Mouse (Mus musculus): ENCODE measurements around the gene Aven. TPM values are rescaled to one million over a fixed set of nuclear protein-coding genes. Genes with fewer than 3 reads are reported as not detected.

Gene Aven
- polyA plus RNA-seq, 1 experiment from 2014 or later = 6.5 TPM

DNA sequence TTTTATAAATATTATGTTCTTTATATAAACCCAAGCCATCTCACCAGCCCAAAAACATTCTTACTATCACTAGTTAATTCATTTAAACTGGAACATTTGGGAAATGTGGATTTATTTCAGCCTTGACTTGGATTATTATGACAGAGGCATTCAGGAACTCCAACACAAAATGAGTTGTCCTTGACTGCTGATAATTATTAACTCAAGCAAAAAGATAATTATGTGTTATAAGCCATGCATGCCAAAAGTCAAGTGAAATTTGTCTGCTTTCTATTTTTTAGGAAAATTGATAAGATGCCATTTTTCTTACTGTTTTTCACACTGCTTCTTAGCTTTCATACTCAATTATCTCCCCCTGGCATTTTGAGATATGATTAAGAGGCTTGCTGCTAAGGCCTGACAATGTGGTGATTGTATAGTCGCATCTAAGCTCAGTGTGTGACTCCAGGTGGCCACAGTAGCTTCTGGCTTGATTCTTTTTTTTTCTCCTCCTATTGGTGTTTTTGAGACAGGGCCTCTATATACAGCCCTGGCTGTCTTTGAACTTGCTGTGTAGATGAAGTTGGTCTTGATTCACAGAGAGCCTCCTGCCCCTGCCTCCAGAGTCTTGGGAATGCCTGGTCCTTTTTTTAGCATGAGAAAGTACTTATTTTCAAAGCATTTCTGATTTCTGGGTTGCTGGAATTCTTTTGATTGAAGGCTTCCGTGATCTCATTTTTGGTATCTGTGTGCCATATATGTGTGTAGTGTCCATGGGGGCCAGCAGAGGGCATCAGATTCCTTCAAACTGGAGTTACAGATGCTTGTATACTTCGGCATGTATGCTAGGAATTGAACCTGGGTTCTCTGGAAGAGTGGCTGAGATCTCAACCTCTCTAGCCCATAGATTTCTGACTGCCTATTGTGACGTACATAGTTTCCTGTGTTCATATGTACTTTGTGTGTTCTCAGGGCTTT, 28.0 kb downstream of the Aven start:
- H3K9me3 ChIP-seq = no peaks in the 10 kb centered on the region
- H3K9ac ChIP-seq = no peak overlapping the region
- H3K27me3 ChIP-seq = no peaks in the 10 kb centered on the region
- 86% methylated on average over 4 of the region's 4 CpGs for WGBS
- no peaks in the 10 kb centered on the region for H3K36me3 ChIP-seq
- H3K4me1 ChIP-seq = no peaks in the 10 kb centered on the region
- H3K4me2 ChIP-seq = no peak overlapping the region
- no peak for ATAC-seq (ENCODE audit: insufficient number of reproducible peaks, insufficient read depth, low FRiP score, low TSS enrichment, low read depth)
- H3K27ac ChIP-seq = no peak overlapping the region
- H3K4me3 ChIP-seq = no peak overlapping the region

DNA sequence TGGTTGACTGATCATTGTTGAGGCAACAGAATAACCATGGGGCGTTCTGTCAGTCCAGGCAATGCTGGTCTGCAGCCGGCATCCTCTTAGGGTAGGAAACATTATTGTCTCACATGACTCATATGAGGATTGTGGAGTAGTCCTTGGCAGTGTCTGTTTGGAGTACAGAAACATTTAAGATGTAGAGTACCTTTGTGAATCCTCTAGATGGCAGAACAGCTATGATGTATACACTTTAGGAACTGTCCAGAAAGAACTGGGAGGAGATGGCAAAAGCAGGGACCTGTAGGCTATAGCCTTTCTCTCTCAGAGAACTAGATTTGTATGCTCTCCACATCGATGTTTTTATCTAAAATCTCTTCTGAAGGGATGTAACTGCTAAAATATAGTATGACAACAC, 34.2 kb downstream of the Aven start:
- no peak overlapping the region for H3K9ac ChIP-seq
- H3K27ac ChIP-seq = no peak overlapping the region
- H3K36me3 ChIP-seq = no peaks in the 10 kb centered on the region
- H3K9me3 ChIP-seq = no peaks in the 10 kb centered on the region
- no peaks in the 10 kb centered on the region for H3K4me1 ChIP-seq
- H3K4me3 ChIP-seq = no peak overlapping the region
- no peak for ATAC-seq (ENCODE audit: insufficient number of reproducible peaks, insufficient read depth, low FRiP score, low TSS enrichment, low read depth)
- H3K27me3 ChIP-seq = no peaks in the 10 kb centered on the region
- H3K4me2 ChIP-seq = no peak overlapping the region
- 90% methylated on average over 3 of the region's 3 CpGs for WGBS

DNA sequence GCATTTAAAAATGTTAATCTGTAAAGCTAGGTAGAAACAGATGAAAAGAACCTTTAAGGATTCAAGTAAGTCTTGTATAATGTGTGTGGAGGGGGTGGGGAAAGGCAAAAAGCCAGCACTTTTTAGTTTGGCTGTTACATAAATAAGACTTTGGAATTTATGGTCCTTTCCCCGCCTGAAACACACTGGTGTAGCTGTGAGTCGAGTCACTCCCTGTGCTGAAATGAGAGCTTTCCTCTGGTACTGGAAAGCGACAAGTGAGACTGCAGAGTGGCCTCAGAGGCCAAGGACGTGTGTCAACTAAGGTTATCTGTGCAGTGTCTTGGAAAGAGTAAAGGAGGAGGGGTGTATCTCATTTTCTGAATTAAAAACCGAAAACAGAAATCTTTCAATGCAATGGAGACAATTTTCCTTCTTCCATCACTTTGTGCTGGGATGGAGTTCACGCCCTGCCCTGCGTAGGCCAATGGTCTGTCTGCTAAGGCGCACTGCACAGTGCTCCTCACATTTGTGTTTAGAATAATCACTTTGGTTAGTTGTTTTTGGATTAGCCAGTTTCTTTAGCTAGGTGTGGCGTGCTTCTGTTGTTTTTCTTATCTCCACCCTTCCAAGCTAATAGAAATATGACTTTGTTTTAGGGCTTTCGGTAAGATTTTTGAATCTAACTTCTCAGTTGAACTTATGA, 40.2 kb downstream of the Aven start:
- no peaks in the 10 kb centered on the region for H3K4me1 ChIP-seq
- no peak overlapping the region for H3K27ac ChIP-seq
- H3K27me3 ChIP-seq = no peaks in the 10 kb centered on the region
- no peak overlapping the region for H3K9ac ChIP-seq
- no peak overlapping the region for H3K4me3 ChIP-seq
- no peaks in the 10 kb centered on the region for H3K36me3 ChIP-seq
- H3K9me3 ChIP-seq = no peaks in the 10 kb centered on the region
- WGBS = 81% methylated on average over 10 of the region's 10 CpGs
- no peak overlapping the region for H3K4me2 ChIP-seq
- no peak for ATAC-seq (ENCODE audit: insufficient number of reproducible peaks, insufficient read depth, low FRiP score, low TSS enrichment, low read depth)

DNA sequence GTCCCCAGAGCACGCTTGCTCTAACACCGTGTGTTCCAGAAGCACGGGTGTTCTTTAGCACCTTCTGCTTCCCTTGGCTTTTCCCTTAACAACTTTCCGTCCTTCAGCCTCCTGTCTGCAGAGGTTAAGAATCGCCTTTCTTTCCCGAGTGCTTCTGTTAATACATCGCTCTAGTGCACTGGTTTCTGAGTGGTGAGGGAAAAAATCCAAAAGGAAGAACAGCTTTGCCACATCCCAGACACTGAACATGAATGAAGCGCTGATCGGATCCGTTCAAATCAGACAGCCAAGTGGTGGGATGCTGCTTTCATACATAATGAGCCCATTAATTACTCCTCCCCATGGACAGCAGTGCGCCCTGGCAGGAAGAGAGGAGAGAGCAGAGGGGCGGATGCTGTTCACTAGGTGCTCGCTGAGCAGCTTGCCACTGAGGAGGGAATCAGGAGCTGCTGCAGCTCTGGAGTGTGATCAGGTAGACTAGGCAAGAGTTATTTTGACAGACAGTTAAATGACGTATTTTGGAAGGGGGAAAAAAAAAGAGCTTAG, 42.0 kb downstream of the Aven start:
- Histone ChIP-seq H3K9ac (no peak overlapping the region), H3K4me1 (no peaks in the 10 kb centered on the region), H3K27me3 (no peaks in the 10 kb centered on the region), H3K9me3 (no peaks in the 10 kb centered on the region), H3K36me3 (no peaks in the 10 kb centered on the region), H3K27ac (no peak overlapping the region), H3K4me2 (no peak overlapping the region), H3K4me3 (no peak overlapping the region)
- WGBS = 62% methylated on average over 14 of the region's 14 CpGs
- ATAC-seq (ENCODE audit: insufficient number of reproducible peaks, insufficient read depth, low FRiP score, low TSS enrichment, low read depth) = no peak

DNA sequence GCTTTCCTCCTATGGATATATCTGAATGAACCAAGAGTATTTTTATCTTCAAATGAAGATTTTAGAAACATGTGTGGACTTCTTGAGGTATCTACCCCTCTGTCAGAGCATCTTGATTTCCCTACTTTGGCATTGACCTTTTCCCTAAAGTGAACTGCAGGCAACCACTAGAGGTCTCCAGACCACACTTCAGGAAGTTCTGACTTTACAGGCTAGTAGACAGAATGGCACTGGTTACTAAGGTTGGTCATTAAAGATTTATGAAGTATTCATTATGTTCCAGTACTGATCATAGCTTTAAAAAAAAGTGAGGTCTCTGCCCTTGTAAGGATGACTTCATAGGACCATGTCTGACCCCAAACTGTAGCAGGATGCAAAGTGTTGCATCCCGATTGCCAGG, 46.0 kb downstream of the Aven start:
- Histone ChIP-seq H3K27ac (no peak overlapping the region), H3K4me1 (no peaks in the 10 kb centered on the region), H3K36me3 (no peaks in the 10 kb centered on the region), H3K9ac (no peak overlapping the region), H3K9me3 (no peaks in the 10 kb centered on the region), H3K27me3 (no peaks in the 10 kb centered on the region), H3K4me3 (no peak overlapping the region), H3K4me2 (no peak overlapping the region)
- WGBS = 97% methylated on average over 1 of the region's 1 CpGs
- ATAC-seq (ENCODE audit: insufficient number of reproducible peaks, insufficient read depth, low FRiP score, low TSS enrichment, low read depth) = no peak

DNA sequence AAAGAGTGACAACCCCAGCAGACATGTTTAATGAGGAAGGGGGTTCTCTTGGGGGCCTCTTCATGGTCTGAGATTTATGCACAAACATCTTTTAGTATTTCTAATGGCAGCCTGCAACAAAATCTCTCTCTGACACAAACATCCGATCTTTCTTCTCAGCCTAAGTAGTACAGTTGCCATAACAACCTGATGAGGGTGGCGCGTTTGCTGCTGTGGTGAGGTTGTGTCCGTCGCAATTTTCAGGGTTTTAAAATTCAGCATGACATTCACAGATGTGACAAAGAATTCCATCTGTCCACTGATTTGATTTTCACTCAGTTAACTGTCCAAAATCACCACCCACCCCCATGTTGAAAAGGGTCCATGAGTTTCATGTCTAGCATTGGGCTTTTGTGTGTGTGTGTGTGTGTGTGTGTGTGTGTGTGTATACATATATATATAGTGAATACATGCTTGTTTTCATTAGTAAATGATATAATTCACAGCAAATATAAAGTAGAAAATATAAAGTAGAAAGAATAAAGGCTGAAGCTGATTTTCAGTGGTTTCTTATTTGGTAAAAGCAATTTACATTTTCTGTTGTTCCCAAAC, 49.0 kb downstream of the Aven start:
- Histone ChIP-seq H3K27ac (no peak overlapping the region), H3K9me3 (no peaks in the 10 kb centered on the region), H3K9ac (no peak overlapping the region), H3K4me3 (no peak overlapping the region), H3K4me1 (no peaks in the 10 kb centered on the region), H3K4me2 (no peak overlapping the region), H3K27me3 (no peaks in the 10 kb centered on the region), H3K36me3 (no peaks in the 10 kb centered on the region)
- WGBS = 63% methylated on average over 5 of the region's 5 CpGs
- no peak for ATAC-seq (ENCODE audit: insufficient number of reproducible peaks, insufficient read depth, low FRiP score, low TSS enrichment, low read depth)

DNA sequence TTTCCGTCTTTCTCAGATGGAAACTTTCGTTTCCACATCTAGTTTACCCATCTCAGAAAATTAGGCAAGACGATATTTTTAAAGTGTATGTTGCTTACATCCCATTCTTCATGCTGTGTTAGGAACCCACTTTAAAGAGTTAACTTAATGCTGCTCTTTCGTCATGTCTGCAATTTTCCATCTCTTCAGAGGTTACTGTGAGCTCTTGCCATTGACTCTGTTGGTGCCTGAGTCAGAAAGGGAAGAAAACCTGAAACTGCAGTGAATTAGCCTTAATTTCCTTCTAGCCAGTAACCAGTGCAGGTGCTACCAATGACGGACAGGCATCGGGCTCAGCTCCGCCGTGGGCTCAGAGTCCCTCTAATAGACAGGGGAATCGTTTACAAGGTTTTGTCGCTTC, 63.8 kb downstream of the Aven start:
- ATAC-seq (ENCODE audit: insufficient number of reproducible peaks, insufficient read depth, low FRiP score, low TSS enrichment, low read depth) = no peak
- Histone ChIP-seq H3K9ac (no peak overlapping the region), H3K27ac (no peak overlapping the region), H3K4me3 (no peak overlapping the region), H3K4me2 (no peak overlapping the region), H3K9me3 (no peaks in the 10 kb centered on the region), H3K36me3 (no peaks in the 10 kb centered on the region), H3K27me3 (no peaks in the 10 kb centered on the region), H3K4me1 (peaks cover 5% of the 10 kb centered on the region; the same call in 1 of the 2 replicates)
- WGBS = 72% methylated on average over 10 of the region's 10 CpGs

DNA sequence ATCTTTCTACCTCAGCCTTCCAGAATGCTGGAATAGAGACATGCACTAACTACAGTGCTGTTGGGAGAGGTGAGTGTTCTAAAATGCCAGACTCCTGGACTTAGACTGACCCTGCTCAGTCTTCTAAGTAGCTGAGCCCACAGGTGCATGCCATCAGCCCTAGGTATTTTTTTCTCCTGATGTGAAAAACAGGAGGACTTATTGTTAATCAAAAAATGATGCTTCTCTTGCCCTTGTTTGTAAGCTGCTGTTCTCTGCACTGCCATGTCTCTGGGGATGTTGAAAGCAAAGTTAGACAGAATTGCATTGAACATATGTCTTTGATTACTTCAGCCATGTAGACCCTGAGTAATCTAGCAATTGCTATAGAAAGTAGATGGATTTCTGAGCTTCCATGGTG, 64.7 kb downstream of the Aven start:
- H3K4me3 ChIP-seq = no peak overlapping the region
- no peaks in the 10 kb centered on the region for H3K36me3 ChIP-seq
- H3K9ac ChIP-seq = no peak overlapping the region
- no peaks in the 10 kb centered on the region for H3K9me3 ChIP-seq
- no peak for ATAC-seq (ENCODE audit: insufficient number of reproducible peaks, insufficient read depth, low FRiP score, low TSS enrichment, low read depth)
- no peak overlapping the region for H3K27ac ChIP-seq
- no peak overlapping the region for H3K4me2 ChIP-seq
- peaks cover 5% of the 10 kb centered on the region; the same call in 1 of the 2 replicates for H3K4me1 ChIP-seq
- H3K27me3 ChIP-seq = no peaks in the 10 kb centered on the region

DNA sequence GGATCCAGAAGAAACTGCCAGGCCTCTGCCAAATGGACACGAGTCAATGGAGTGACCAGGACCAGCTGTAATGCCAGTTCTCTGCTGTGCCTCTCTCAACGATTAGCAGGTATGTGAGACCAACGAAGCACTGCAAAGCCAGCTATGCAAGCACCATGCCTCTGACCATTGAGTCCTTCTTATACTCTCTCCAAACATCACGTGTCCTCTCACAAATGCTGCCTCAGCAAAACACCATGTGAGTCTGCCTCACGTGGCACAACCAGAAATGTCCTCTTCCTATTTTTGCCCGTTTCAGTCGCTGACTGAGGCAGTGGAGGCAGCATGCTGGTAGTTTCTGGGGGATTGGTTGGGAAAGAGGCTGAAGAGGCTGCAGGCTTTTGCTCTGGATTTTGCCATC, 68.8 kb downstream of the Aven start:
- ATAC-seq (ENCODE audit: insufficient number of reproducible peaks, insufficient read depth, low FRiP score, low TSS enrichment, low read depth) = no peak
- no peak overlapping the region for H3K9ac ChIP-seq
- no peaks in the 10 kb centered on the region for H3K36me3 ChIP-seq
- no peaks in the 10 kb centered on the region for H3K27me3 ChIP-seq
- no peak overlapping the region for H3K27ac ChIP-seq
- no peak overlapping the region for H3K4me3 ChIP-seq
- no peak overlapping the region for H3K4me2 ChIP-seq
- WGBS = 89% methylated on average over 7 of the region's 7 CpGs
- H3K4me1 ChIP-seq = peaks cover 5% of the 10 kb centered on the region; the same call in 1 of the 2 replicates
- no peaks in the 10 kb centered on the region for H3K9me3 ChIP-seq

DNA sequence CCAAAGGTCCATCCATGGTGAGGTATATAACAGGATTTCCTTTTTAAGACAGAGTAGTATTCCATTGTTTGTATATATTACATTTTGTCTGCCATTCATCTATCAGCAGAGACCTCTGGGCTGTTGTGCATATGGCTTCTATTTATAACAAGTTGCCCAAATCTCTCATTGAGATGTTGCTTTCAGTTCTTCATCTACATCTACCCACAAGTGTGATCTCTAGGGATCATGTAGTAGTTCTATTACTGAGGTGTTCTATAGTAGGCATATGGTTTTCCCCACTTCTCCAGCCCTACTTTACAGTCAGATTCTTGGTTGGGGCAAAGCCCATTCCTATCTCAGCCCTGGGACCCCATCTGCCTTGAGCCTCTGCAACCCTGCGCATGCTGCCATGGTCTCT, 72.3 kb downstream of the Aven start:
- Histone ChIP-seq H3K4me2 (no peak overlapping the region), H3K27ac (no peak overlapping the region), H3K36me3 (no peaks in the 10 kb centered on the region), H3K9me3 (no peaks in the 10 kb centered on the region), H3K4me1 (no peaks in the 10 kb centered on the region), H3K9ac (no peak overlapping the region), H3K27me3 (no peaks in the 10 kb centered on the region), H3K4me3 (no peak overlapping the region)
- WGBS = 92% methylated on average over 1 of the region's 1 CpGs
- no peak for ATAC-seq (ENCODE audit: insufficient number of reproducible peaks, insufficient read depth, low FRiP score, low TSS enrichment, low read depth)

DNA sequence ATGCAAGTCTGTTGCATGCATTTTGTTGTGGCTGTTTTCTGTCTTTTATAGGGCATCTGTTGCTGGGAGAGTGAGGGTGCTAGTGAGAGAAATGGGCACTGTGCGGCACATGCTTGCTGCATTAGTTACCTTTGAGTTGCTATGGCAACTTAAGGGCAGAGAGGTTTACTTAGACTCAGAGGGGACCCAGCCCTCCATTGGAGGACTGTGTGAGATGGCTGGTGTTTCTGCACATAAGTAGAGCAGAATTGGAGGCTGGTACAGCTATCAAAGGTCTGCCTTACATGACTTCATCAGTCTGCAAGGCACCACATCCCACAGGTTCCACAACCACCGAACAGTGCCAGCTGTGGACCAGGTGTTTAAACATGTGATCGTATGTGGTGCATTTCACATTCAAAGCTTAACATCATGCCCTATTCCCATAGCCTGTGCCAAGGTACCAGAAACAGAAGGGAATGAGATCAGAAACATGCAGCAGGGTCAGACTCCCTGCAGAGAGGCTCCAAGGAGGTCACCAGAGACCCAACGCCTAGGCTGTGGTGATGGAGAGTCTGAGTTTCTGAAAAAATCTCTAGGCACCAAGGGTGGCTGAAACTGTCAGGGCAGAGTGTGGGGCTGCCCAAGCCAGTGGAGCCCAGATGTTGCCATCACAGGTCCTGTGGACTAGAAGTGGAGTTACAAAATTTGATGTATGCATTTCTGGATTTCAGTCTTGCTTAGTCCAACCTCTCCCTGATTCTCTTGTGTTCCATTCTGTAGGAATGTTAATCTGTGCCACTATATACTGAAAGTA, 73.7 kb downstream of the Aven start:
- ATAC-seq (ENCODE audit: insufficient number of reproducible peaks, insufficient read depth, low FRiP score, low TSS enrichment, low read depth) = 0 out of 2 replicates have a peak, but pooled peaks have one; percentile 10
- 76% methylated on average over 4 of the region's 4 CpGs for WGBS

More for the DNA sequence above, 73.7 kb downstream of the Aven start:
- no peak overlapping the region for H3K27ac ChIP-seq
- no peak overlapping the region for H3K4me2 ChIP-seq
- no peak overlapping the region for H3K4me3 ChIP-seq
- H3K9me3 ChIP-seq = no peaks in the 10 kb centered on the region
- no peaks in the 10 kb centered on the region for H3K27me3 ChIP-seq
- H3K4me1 ChIP-seq = no peaks in the 10 kb centered on the region
- no peak overlapping the region for H3K9ac ChIP-seq
- no peaks in the 10 kb centered on the region for H3K36me3 ChIP-seq

All from embryonic facial prominence, embryonic 13.5 days (tissue).